ENCODE assay signal across 9 mouse cellular contexts in genomic region chr8:64732596-64732995, GRCm38 (mm10). TPM values are rescaled to one million over a fixed set of nuclear protein-coding genes. Genes with fewer than 3 reads are reported as not detected.
DNase-seq lines count a peak whose midpoint lies in the region; ATAC-seq and TF ChIP-seq lines count a peak whose summit lies in the region.
"Had no signal": no experiment of that assay in that cellular context is flagged by ENCODE, and none has a peak within 500 bp of the region (broad histone marks: within the 10 kb centered on the region; RNA-seq: fewer than 3 reads in every experiment).

No protein-coding gene starts in this region.

- no peak for TF ChIP-seq CTCF in cerebellum, adult 2 months (IDR thresholded peaks at IDR 0.05; ENCODE audit: borderline replicate concordance, insufficient read depth, low read depth, low read length)
- TF ChIP-seq CTCF in testis, adult 2 months (IDR thresholded peaks at IDR 0.05; ENCODE audit: control insufficient read depth, insufficient read depth, insufficient replicate concordance, low read depth, low read length) = no peak

- peak overlapping the region; percentile 90 for H3K4me3 ChIP-seq in cerebellum, adult 2 months (replicated peaks; ENCODE audit: insufficient read depth, low read depth, low read length)
- H3K4me3 ChIP-seq in testis, adult 2 months (ENCODE audit: control insufficient read depth, low read depth, low read length) = peak overlapping the region; percentile 55
- H3K4me3 ChIP-seq in liver, embryonic 13.5 days (replicated peaks) = peak overlapping the region; percentile 79

- H3K36me3 ChIP-seq in testis, adult 2 months (ENCODE audit: control insufficient read depth, insufficient read depth, low read length) = no peaks in the 10 kb centered on the region
- peaks cover 14% of the 10 kb centered on the region for H3K36me3 ChIP-seq in liver, embryonic 13.5 days

- no peaks in the 10 kb centered on the region for H3K4me1 ChIP-seq in cerebellum, adult 2 months (ENCODE audit: control insufficient read depth, insufficient read depth, low read length)
- no peaks in the 10 kb centered on the region; the same call in none of the 2 replicates for H3K4me1 ChIP-seq in testis, adult 2 months (ENCODE audit: control insufficient read depth, insufficient read depth, low read length)
- peaks cover 29% of the 10 kb centered on the region for H3K4me1 ChIP-seq in liver, embryonic 13.5 days (replicated peaks)

- H3K4me2 ChIP-seq in liver, embryonic 13.5 days = peak overlapping the region; percentile 85

- 4% methylated on average over 9 of the region's 9 CpGs for WGBS in cerebellum, adult 2 months
- 20% methylated on average over 9 of the region's 9 CpGs for WGBS in liver, embryonic 13.5 days (ENCODE audit: insufficient replicate concordance)

- H3K27me3 ChIP-seq in cerebellum, adult 2 months (ENCODE audit: control insufficient read depth, insufficient read depth, low read length) = no peaks in the 10 kb centered on the region
- H3K27me3 ChIP-seq in testis, adult 2 months (ENCODE audit: control insufficient read depth, insufficient read depth, low read length) = no peaks in the 10 kb centered on the region
- H3K27me3 ChIP-seq in liver, embryonic 13.5 days = no peaks in the 10 kb centered on the region

- no peak for ATAC-seq in liver, embryonic 13.5 days (ENCODE audit: low read depth)

- no peak for DNase-seq in cerebellum, adult 2 months
- DNase-seq in cerebellum, adult 9-11 months = no peak
- no peak for DNase-seq in testis, postnatal 10 days (ENCODE audit: low spot score)
- DNase-seq in liver, embryonic 13.5 days = no peak
- no peak for DNase-seq in spleen, postnatal 4 days (ENCODE audit: low spot score in 2 of 2)
- no peak for DNase-seq in urinary bladder, adult 2 months (ENCODE audit: low spot score)
- no peak for DNase-seq in embryo, embryonic 10.5 days (ENCODE audit: low spot score)
- DNase-seq: cerebellum, adult 11-12 months had no signal

- H3K27ac ChIP-seq in cerebellum, adult 2 months (ENCODE audit: insufficient read depth, low read length) = no peak overlapping the region
- H3K27ac ChIP-seq in testis, adult 2 months (ENCODE audit: control insufficient read depth, insufficient read depth, low read depth, low read length) = peak overlapping the region; percentile 43; the same call in 1 of the 2 replicates
- H3K27ac ChIP-seq in liver, embryonic 13.5 days = peak overlapping the region; percentile 80; the same call in 1 of the 2 replicates

- H3K9me3 ChIP-seq in liver, embryonic 13.5 days (replicated peaks) = no peaks in the 10 kb centered on the region

- TF ChIP-seq POLR2A in cerebellum, adult 2 months (IDR thresholded peaks at IDR 0.05; ENCODE audit: borderline replicate concordance, insufficient read depth, low read length) = no peak
- no peak for TF ChIP-seq POLR2A in testis, adult 2 months (IDR thresholded peaks at IDR 0.05; ENCODE audit: control insufficient read depth, low read depth, low read length)

- H3K9ac ChIP-seq in liver, embryonic 13.5 days = peak overlapping the region; percentile 81

RNA-seq across cellular contexts. Expression of gene Msmo1, which starts 1.0 kb away (rescaled TPM):
- 95.7 and 107 TPM in 2 replicates for polyA plus RNA-seq in cerebellum, adult 2 months (2012; rRNA removed)
- polyA plus RNA-seq in testis, adult 2 months (2012; rRNA removed) = 6.6 and 9.9 TPM in 2 replicates
- polyA plus RNA-seq in liver, embryonic 13.5 days (2015; fragmentation: Nextera tagmentation; extraction: Ambion mirVana) = 114 and 138 TPM in 2 replicates
- polyA plus RNA-seq in urinary bladder, adult 2 months (2012; rRNA removed) = 61.3 and 88.5 TPM in 2 replicates

RNA-seq across cellular contexts. Expression of gene Cpe, which starts 39.7 kb away (rescaled TPM):
- polyA plus RNA-seq in cerebellum, adult 2 months (2012; rRNA removed) = 673 and 722 TPM in 2 replicates
- polyA plus RNA-seq in testis, adult 2 months (2012; rRNA removed) = 30.7 and 42.5 TPM in 2 replicates
- polyA plus RNA-seq in liver, embryonic 13.5 days (2015; fragmentation: Nextera tagmentation; extraction: Ambion mirVana) = 4.9 and 5.0 TPM in 2 replicates
- polyA plus RNA-seq in urinary bladder, adult 2 months (2012; rRNA removed) = 114 and 187 TPM in 2 replicates
